Mouse (Mus musculus) testis, adult 2 months (tissue): ENCODE measurements at regions not wholly inside any gene's neighbourhood (a gene's known extent, or its start where the extent isn't known, plus 50 kb on each side); places are given as distances from the start of the nearest gene placed in this dataset.

ENCODE experiments used
- CTCF ChIP-seq: fragments of 200-500 bp; IDR thresholded peaks from 2 replicates; pipeline ENCODE4 v1.5.1; 2012; ENCODE audit warnings: low read depth, mild to moderate bottlenecking, inconsistent platforms, low read length, moderate library complexity; ENCODE audit not compliant: control insufficient read depth, insufficient read depth, insufficient replicate concordance
- POLR2A ChIP-seq: fragments of 200-500 bp; IDR thresholded peaks from 2 replicates; pipeline ENCODE4 v1.6.1; 2012; ENCODE audit warnings: low read depth, mild to moderate bottlenecking, inconsistent platforms, low read length, moderate library complexity; ENCODE audit not compliant: control insufficient read depth

- TF ChIP-seq POLR2A: no peak
- no peak for TF ChIP-seq CTCF
Observed at GRCm38 (mm10) chr19:14373996-14374395, 223.9 kb downstream of the Tle4 start.
